Mouse (Mus musculus) CH12.LX (cell line): ENCODE data around the gene Prmt2.

Experiments used
- MAFK ChIP-seq: IDR thresholded peaks from 2 replicates; pipeline ENCODE4 v1.6.1; 2011; ENCODE audit warnings: low read length, improper control_type of control experiment; ENCODE audit not compliant: insufficient replicate concordance
- MAX ChIP-seq: IDR thresholded peaks from 2 replicates; pipeline ENCODE4 v1.6.1; 2011; ENCODE audit warnings: low read length, improper control_type of control experiment
- MYC ChIP-seq: IDR thresholded peaks from 2 replicates; pipeline ENCODE4 v1.6.1; 2011; ENCODE audit warnings: low read depth, mild to moderate bottlenecking, improper control_type of control experiment, low read length
- POLR2A ChIP-seq: IDR thresholded peaks from 2 replicates; pipeline ENCODE4 v1.6.1; 2011; ENCODE audit warnings: low read depth, mild to moderate bottlenecking, improper control_type of control experiment, low read length

DNA sequence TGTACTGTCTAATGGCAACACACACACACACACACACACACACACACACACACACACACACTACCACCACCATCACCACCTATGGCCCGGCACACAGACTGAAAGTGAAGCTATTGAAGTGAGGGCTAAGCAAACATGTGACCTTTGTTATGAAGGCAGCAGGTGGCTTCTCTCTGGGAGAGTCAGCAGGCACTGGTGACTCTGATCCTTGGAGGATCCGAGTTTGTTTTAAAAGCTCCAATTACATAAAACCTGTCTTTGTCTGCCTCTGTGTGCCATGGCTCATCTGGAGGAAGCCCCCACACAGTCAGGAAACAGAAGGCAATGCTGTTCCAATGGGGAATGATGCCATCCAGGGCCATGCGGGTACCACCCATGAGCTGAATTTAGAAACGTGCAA lies 8.9 kb upstream of the Prmt2 start:
- TF ChIP-seq POLR2A (no peak), MYC (no peak), MAX (no peak), MAFK (no peak)
